Mouse (Mus musculus): ENCODE measurements around the gene Xpo5.

Gene Xpo5

GRCm38 (mm10) chr17:46202421-46203071 is at the start of gene Xpo5, which contains the start of gene Polh:
Xpo5 (plus strand) TSS chr17:46202782.
Polh (minus strand) TSS chr17:46202645.
- DNase-seq = peak; percentile 97

DNA sequence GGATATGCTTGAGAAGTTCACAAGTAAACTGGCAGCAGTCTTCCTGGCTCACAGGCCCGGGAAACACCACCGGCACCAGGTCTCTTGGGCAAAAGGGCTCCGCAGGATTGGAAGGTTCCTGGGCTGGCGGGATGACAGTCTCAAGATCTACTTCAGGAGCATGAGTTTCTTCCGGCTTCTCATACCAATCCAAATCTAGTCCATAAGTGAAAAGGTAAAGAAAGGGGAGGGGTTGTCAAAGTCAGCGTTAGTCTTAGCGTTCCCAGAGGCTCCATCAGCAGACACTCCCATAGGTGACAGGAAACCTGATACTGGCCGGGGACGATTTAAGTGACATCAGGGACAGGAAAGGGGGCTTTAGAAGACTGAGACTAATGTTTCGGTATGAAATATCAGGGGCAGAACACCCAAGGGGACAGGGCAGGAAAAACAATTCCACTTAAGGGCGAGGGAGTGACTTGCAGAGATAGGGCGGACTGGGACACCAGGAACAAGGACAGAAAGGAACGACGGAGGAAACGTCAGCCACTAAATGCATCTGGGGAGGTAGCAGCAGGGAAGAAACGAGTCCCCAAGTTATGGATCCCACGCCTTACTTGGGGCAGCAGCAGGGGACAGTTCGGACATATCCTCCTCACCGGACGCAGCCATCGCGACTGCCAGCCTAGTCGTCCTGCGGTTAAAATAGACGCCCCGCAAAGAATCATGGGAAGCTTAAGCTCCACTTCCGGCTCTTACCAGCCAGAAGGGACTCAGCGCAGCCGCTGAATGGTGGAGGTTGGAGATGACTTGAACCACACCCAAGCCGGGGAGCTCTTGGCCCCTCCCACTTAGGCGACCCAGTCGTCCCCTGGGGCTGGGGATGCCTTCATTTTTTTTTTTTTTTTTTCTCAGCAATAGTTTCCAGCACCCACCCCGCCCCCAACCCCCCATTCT is 49.5 kb upstream of the Xpo5 start, which contains the start of gene Mad2l1bp:
TSS of gene Mad2l1bp (minus strand) at position 707 of the 936 bp plus-strand sequence.
- DNase-seq = peak; percentile 96

GRCm38 (mm10) chr17:46154336-46154735 is 48.2 kb upstream of the Xpo5 start:
- no peak for DNase-seq

DNA sequence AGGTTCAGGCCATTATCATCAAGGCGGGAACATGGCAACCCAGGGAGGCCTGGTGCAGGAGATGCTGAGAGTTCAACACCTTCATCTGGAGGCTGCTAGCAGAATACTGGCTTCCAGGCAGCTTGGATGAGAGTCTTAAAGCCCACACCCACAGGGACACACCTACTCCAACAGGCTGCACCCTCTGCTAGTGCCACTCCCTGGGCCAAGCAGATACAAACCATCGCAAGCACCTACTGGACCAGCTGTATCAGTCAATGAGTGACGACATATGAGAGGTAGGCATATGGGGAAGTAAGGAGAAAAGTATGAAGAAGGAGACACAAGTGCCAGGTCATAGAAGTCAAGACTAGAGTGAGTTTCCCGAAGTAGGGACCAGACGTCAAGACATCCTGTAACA is 45.9 kb upstream of the Xpo5 start:
- DNase-seq = no peak

GRCm38 (mm10) chr17:46157131-46157530 is 45.5 kb upstream of the Xpo5 start:
- DNase-seq = no peak

DNA sequence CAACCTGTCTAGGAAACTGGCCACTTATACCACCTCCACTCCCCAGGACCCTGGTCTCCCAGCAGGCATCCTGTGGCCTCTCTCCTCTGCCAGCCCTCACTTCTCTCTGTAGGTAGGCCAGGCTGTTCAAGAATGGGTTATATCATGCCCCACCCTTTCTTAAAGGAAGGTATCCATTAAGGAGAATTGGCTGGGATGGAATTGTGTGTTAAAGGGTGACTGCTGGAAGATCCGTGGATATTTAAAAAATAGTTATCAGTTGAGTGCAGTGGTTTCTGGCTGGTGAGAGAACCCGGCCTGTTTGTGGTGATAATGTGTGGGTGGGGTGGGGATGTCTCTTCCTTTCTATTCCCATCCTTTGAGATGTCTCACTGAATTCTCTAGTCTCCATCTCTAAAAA is 43.3 kb upstream of the Xpo5 start:
- no peak for DNase-seq

DNA sequence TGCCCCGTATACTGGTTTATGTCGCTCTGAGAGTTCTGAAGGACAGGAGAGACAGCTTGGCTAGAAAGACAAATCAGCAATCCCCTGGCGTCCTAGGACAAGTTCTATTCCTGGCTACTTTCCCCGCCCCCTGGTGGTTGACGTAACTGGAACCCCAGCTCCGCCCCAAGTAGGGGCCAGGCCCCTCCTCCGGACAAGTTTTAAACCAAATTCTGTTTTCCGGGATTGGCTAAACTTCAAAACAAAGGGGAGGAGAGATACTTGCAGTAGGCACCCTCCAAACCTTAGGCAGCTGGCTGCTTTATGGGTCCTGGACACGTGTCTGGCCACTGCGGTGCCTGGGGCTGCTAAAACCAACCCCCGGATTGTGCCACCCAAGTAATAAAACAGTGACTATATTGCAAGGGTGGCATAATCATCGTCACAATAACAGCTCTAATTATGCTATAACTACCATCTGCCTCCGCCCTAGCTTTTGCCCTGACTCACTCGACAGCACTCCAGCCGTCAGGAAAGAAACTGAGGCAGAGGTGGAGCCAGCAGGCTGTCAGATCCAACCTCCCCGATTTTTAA is 42.4 kb upstream of the Xpo5 start:
- DNase-seq = peak; percentile 93

- DNase-seq = peak; percentile 100
Measured at GRCm38 (mm10) chr17:46160686-46161085, 41.9 kb upstream of the Xpo5 start, which contains the start of gene Gtpbp2. Gtpbp2 (plus strand) TSS chr17:46161032.

DNA sequence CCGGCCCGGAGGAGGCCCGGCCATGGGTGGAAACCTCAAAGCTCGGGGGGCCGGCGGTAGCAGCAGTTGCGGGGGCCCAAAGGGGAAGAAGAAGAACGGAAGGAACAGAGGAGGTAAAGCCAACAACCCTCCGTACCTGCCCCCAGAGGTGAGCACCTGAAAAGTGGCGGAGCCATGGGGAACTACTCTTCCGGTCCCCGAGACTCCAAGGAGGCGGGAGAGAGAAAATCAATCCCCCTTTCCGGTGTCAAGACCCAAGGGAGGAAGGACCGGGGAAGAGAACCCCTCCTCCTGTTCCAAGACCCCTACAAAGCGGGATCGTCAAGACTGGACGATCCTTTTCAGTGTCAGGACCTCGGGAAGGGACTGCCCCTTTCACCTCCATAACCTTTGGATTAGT is 41.4 kb upstream of the Xpo5 start:
- peak; percentile 65 for DNase-seq

GRCm38 (mm10) chr17:46161710-46162109 is 40.9 kb upstream of the Xpo5 start:
- DNase-seq = no peak

GRCm38 (mm10) chr17:46162551-46162950 is 40.0 kb upstream of the Xpo5 start:
- no peak for DNase-seq

DNA sequence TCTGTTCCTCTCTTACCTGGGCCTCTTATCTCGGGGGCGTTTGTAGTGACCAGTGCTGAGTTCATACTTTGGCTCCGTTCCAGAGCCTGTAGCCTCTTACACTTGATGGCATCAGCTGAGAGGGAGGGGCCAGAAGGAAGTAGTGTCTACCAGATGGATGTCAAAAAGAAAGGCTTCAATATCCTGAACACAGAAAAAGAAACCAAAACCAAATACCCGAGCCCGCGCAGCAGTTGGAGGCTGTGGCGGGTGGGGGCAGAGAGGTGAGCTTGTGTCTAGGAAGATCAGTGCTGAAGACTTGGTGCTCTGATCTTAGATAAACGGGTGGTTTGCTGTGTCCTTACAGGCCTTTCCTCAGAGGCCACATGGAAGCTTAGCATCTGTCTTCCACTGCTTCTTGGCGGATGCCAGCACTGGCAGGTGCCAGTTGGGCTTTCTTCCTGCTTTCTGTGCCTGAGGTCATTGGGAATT is 39.6 kb upstream of the Xpo5 start:
- DNase-seq = no peak

GRCm38 (mm10) chr17:46164301-46164700 is 38.3 kb upstream of the Xpo5 start:
- no peak for DNase-seq

- no peak for DNase-seq
Measured at GRCm38 (mm10) chr17:46164791-46165190, 37.8 kb upstream of the Xpo5 start.

GRCm38 (mm10) chr17:46165460-46165859 is 37.1 kb upstream of the Xpo5 start:
- no peak for DNase-seq

DNA sequence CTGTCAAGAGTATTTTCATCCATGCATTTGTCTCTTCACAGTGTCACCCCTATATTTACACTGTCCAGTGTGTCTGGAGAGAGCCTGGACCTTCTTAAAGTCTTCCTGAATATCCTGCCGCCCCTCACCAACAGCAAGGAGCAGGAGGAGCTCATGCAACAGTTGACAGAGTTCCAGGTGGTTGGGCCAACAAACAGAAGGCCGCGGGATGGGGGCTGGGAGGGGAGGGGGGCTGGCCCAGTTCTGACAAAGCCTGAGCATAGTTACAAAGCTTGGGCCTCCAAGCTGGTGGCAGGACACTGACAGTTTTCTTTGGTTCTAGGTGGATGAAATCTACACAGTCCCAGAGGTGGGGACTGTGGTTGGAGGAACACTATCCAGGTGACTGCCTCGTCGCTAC is 36.3 kb upstream of the Xpo5 start:
- DNase-seq = no peak

DNA sequence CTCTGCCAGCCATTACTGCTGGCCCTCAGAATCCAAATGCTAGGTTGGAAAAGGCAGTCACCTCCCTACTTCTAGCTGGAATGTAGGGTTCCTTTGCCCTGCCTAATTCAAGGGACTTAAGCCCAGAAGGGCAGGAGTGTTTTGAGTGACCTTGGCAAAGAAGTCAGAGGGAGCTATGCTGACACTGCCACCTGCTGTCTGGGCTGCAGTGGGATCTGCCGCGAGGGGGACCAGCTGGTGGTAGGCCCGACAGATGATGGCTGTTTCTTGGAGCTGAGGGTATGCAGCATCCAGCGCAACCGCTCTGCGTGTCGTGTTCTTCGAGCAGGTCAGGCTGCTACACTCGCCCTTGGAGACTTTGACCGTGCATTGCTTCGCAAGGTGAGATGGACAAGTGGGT is 35.6 kb upstream of the Xpo5 start:
- DNase-seq = no peak

DNA sequence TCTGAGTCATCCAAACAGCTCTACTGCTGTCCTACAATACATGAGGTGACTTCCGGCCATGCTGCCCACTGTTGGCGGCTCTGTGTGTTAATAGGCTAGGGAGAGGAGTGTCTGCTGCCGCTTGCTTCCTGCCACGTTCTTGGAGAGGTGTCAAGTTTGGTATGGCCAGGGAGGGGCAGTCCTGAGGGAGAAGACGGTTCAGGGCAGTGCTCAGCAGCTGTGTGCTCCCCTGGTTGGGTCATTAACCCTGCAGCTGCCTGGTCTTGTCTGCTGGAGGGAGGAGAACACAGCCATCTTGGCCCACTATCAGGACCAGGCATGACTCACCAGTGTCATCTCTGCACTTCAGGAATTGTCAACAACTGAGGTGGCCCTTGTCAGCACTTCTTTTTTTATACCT is 34.3 kb upstream of the Xpo5 start:
- no peak for DNase-seq

- no peak for DNase-seq
Measured at GRCm38 (mm10) chr17:46168768-46169167, 33.8 kb upstream of the Xpo5 start.

GRCm38 (mm10) chr17:46170538-46170937 is 32.0 kb upstream of the Xpo5 start:
- peak; percentile 58 for DNase-seq

- no peak for DNase-seq
Measured at GRCm38 (mm10) chr17:46182273-46182672, 20.3 kb upstream of the Xpo5 start.

DNA sequence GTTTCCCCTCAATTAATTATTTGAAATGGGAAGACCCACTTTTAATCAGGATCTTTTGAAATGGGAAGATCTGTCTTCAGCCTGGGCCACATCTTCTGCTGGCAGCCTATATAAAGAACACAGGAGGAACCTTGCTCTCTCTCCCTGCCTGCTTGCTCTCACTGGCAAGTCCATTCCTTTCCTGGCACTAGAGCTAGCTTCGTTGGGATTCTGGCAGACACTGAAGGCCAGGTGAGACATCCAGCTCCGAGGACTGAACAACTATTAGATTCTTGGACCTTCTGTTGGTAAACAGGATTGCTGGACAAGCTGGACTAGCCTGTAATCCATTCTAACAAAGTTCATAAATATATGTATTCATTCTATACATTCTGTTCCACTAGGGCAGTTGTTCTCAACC is 13.8 kb upstream of the Xpo5 start:
- DNase-seq = no peak

- no peak for DNase-seq
Measured at GRCm38 (mm10) chr17:46201151-46201550, 1.4 kb upstream of the Xpo5 start.
